In the genomic region with DNA sequence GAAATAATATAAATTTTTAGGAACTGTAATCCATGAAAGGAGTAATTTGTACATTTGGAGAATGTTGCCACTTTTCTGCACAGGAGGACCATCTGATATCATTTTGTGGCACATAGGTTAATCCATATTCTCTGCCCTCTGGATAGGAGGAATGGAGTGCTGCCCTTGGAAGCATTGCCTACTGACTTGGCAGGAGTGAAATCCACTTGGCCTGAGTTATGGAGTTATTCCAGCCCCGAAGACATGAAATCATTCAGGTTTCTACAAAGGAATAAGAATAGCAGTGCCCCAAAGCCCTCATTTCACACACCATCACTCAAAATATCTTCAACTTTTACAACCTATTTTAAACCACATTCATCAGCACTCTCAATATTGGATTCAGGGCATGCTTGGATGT, we compare ENCODE assay signal across 21 mouse cellular contexts.
"Had no signal": no experiment of that assay in that cellular context is flagged by ENCODE, and none has a peak within 500 bp of the region (broad histone marks: within the 10 kb centered on the region; RNA-seq: fewer than 3 reads in every experiment).

No protein-coding gene starts in this region.

- H3K9ac ChIP-seq: limb, embryonic 12.5 days; limb, embryonic 15.5 days; liver, embryonic 14.5 days; liver, postnatal 0 days; lung, embryonic 14.5 days; neural tube, embryonic 13.5 days; stomach, embryonic 15.5 days had no signal

- ATAC-seq: liver, postnatal 0 days; lung, postnatal 0 days had no signal

- H3K27me3 ChIP-seq: limb, embryonic 12.5 days; limb, embryonic 15.5 days; megakaryocyte, embryonic 14.5 days; neural tube, embryonic 13.5 days; stomach, embryonic 15.5 days had no signal

- H3K27ac ChIP-seq: kidney, postnatal 0 days; layer of hippocampus, adult 2 months; limb, embryonic 12.5 days; limb, embryonic 15.5 days; liver, embryonic 14.5 days; midbrain, embryonic 10.5 days; neural tube, embryonic 13.5 days; stomach, embryonic 15.5 days had no signal

- H3K9me3 ChIP-seq: limb, embryonic 12.5 days; limb, embryonic 15.5 days; megakaryocyte, embryonic 14.5 days; midbrain, embryonic 10.5 days; neural tube, embryonic 13.5 days; stomach, embryonic 15.5 days had no signal

- DNase-seq: kidney, adult 2 months; kidney, postnatal 25 days; layer of hippocampus, adult 9-11 months; liver, postnatal 0 days; lung, embryonic 14.5 days; midbrain, embryonic 14.5 days; retina, postnatal 1 day; right cerebral cortex, postnatal 25 days; spleen, adult 18-20 months; thymus, postnatal 25 days had no signal

- H3K4me3 ChIP-seq: layer of hippocampus, adult 2 months; limb, embryonic 12.5 days; limb, embryonic 15.5 days; megakaryocyte, embryonic 14.5 days; midbrain, embryonic 10.5 days; neural tube, embryonic 13.5 days; stomach, embryonic 15.5 days had no signal

- H3K36me3 ChIP-seq: limb, embryonic 12.5 days; limb, embryonic 15.5 days; midbrain, embryonic 10.5 days; neural tube, embryonic 13.5 days; stomach, embryonic 15.5 days had no signal

- H3K4me2 ChIP-seq: limb, embryonic 12.5 days; limb, embryonic 15.5 days; liver, embryonic 11.5 days; lung, embryonic 14.5 days; neural tube, embryonic 13.5 days; stomach, embryonic 15.5 days had no signal

- H3K4me1 ChIP-seq: limb, embryonic 12.5 days; limb, embryonic 15.5 days; megakaryocyte, embryonic 14.5 days; midbrain, embryonic 10.5 days; neural tube, embryonic 13.5 days; stomach, embryonic 15.5 days had no signal
